Mouse (Mus musculus): ENCODE results near the gene Fads3.

Fads3 gene

GRCm38 (mm10) chr19:10054361-10055075, 13.1 kb downstream of the Fads3 start:
- no peak for DNase-seq

- no peak for DNase-seq
Measured at GRCm38 (mm10) chr19:10055261-10055660, 13.9 kb downstream of the Fads3 start.

- DNase-seq, result no peak
Measured at GRCm38 (mm10) chr19:10055783-10056660, 14.7 kb downstream of the Fads3 start.

GRCm38 (mm10) chr19:10056686-10057085, 15.3 kb downstream of the Fads3 start:
- DNase-seq, result no peak

GRCm38 (mm10) chr19:10057486-10058351, 16.4 kb downstream of the Fads3 start:
- DNase-seq, result no peak

GRCm38 (mm10) chr19:10058352-10058825, 17.0 kb downstream of the Fads3 start:
- no peak for DNase-seq

- no peak for DNase-seq
Measured at GRCm38 (mm10) chr19:10058876-10059427, 17.6 kb downstream of the Fads3 start.

GRCm38 (mm10) chr19:10059911-10060567, 18.7 kb downstream of the Fads3 start:
- DNase-seq, result peak; percentile 68

- DNase-seq, result peak; percentile 18
Measured at GRCm38 (mm10) chr19:10060783-10061590, 19.6 kb downstream of the Fads3 start.

- DNase-seq, result no peak
Measured at GRCm38 (mm10) chr19:10061624-10062023, 20.3 kb downstream of the Fads3 start.

GRCm38 (mm10) chr19:10062292-10062691, 20.9 kb downstream of the Fads3 start:
- no peak for DNase-seq

GRCm38 (mm10) chr19:10062862-10063261, 21.5 kb downstream of the Fads3 start:
- no peak for DNase-seq

- no peak for DNase-seq
Measured at GRCm38 (mm10) chr19:10064173-10065012, 23.0 kb downstream of the Fads3 start.

- no peak for DNase-seq
Measured at GRCm38 (mm10) chr19:10065465-10066188, 24.3 kb downstream of the Fads3 start.

GRCm38 (mm10) chr19:10066189-10066500, 24.8 kb downstream of the Fads3 start:
- DNase-seq, result no peak

- DNase-seq, result no peak
Measured at GRCm38 (mm10) chr19:10066502-10066901, 25.1 kb downstream of the Fads3 start.

- DNase-seq, result no peak
Measured at GRCm38 (mm10) chr19:10067701-10068100, 26.3 kb downstream of the Fads3 start.

- DNase-seq, result no peak
Measured at GRCm38 (mm10) chr19:10070186-10070980, 29.0 kb downstream of the Fads3 start.

- no peak for DNase-seq
Measured at GRCm38 (mm10) chr19:10071166-10071565, 29.8 kb downstream of the Fads3 start.

Measured in embryo, embryonic 11 days (tissue).